Mouse (Mus musculus) monocyte, adult 5-6 weeks (primary cell): Measurements from ENCODE around the gene Prom1. TPM values are rescaled to one million over a fixed set of nuclear protein-coding genes. Genes with fewer than 3 reads are reported as not detected.
"Not testable (repeated sequence)": the region's sequence is repeated elsewhere in the genome, so short reads cannot be mapped to it uniquely, and the experiment has no call there.

ENCODE experiments used
- ATAC-seq: fragments of 153-309, 156-312 bp; replicated peaks from 2 replicates; pipeline ENCODE4 v1.8.0; 2017; ENCODE audit warnings: mild to moderate bottlenecking; ENCODE audit not compliant: low TSS enrichment, insufficient number of reproducible peaks, severe bottlenecking, poor library complexity, low FRiP score
- total RNA-seq: library from RNA; stranded (forward); fragments of 200-1000, 200-491, 200-594 nt; gene quantifications from 3 replicates; pipeline ENCODE4 v1.2.3, GENCODE M21; 2017

Prom1 gene
- total RNA-seq: not detected in 3 replicates

GRCm38 (mm10) chr5:44101231-44102110, at the start of gene Prom1:
Prom1 (minus strand) TSS chr5:44102032.
- ATAC-seq: 0 out of 2 replicates have a peak, but pooled peaks have one; percentile 27

GRCm38 (mm10) chr5:44147732-44148131, 45.9 kb upstream of the Prom1 start:
- no peak for ATAC-seq

- no peak for ATAC-seq
These were observed 44.9 kb upstream of the Prom1 start for GRCm38 (mm10) chr5:44146437-44147332.

GRCm38 (mm10) chr5:44143467-44144235, 41.8 kb upstream of the Prom1 start:
- no peak for ATAC-seq

GRCm38 (mm10) chr5:44127487-44127886, 25.7 kb upstream of the Prom1 start:
- no peak for ATAC-seq

- not testable (repeated sequence) for ATAC-seq
These were observed 24.7 kb upstream of the Prom1 start for GRCm38 (mm10) chr5:44126574-44126973.

- no peak for ATAC-seq
These were observed 19.6 kb upstream of the Prom1 start for GRCm38 (mm10) chr5:44121390-44121789.

- ATAC-seq: no peak
These were observed 11.3 kb upstream of the Prom1 start for GRCm38 (mm10) chr5:44113138-44113537.

GRCm38 (mm10) chr5:44109121-44109520, 7.3 kb upstream of the Prom1 start:
- ATAC-seq: no peak

GRCm38 (mm10) chr5:44108125-44108524, 6.3 kb upstream of the Prom1 start:
- ATAC-seq: no peak

- ATAC-seq: no peak
These were observed 3.4 kb upstream of the Prom1 start for GRCm38 (mm10) chr5:44105192-44105591.

GRCm38 (mm10) chr5:44104686-44105085, 2.9 kb upstream of the Prom1 start:
- ATAC-seq: no peak

GRCm38 (mm10) chr5:44104120-44104519, 2.3 kb upstream of the Prom1 start:
- ATAC-seq: no peak

- ATAC-seq: no peak
These were observed 1.3 kb upstream of the Prom1 start for GRCm38 (mm10) chr5:44103121-44103520.

- no peak for ATAC-seq
These were observed 1.1 kb downstream of the Prom1 start for GRCm38 (mm10) chr5:44100544-44101230.

GRCm38 (mm10) chr5:44100187-44100543, 1.7 kb downstream of the Prom1 start:
- ATAC-seq: no peak

GRCm38 (mm10) chr5:44096996-44097395, 4.8 kb downstream of the Prom1 start:
- no peak for ATAC-seq

GRCm38 (mm10) chr5:44096106-44096505, 5.7 kb downstream of the Prom1 start:
- no peak for ATAC-seq
